ENCODE assay signal across 8 mouse cellular contexts in the genomic region with DNA sequence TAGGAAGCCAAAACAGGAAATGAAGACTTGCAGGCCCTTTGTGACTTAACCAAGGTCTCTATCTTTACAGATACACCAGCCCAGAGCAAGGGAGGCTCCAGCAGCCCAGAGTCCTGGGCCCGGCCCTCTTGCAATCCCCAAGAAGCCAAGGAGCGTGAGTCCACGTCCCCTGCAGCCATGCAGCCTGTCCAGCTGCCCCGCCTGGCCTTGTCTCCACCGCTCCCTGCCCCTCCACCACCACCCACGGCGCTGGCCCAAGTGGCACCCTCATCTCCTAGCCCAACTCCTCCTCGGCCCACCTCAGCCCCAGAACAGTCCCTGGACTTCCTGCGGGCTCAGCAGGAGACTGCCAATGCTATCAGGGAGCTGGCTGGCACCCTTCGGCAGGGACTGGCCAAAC. TPM values are rescaled to one million over a fixed set of nuclear protein-coding genes. Genes with fewer than 3 reads are reported as not detected.
A peak's percentile ranks its signal among the peaks of the same experiment; 100 is the strongest.
DNase-seq lines count a peak whose midpoint lies in the region; TF ChIP-seq lines count a peak whose summit lies in the region.

No protein-coding gene starts in this region.

- dilution Hi-C loops in CH12.LX (cut with MboI; ENCODE audit: extremely low pct_ligation_motif_present, extremely low pct_unique_long_range_greater_than_20kb, low sequenced_read_pairs): no loop called here

- peak; percentile 49 for DNase-seq in cerebellum, adult 9-10 months
- no peak for DNase-seq in cerebellum, postnatal 25 days
- no peak for DNase-seq in CH12.LX (ENCODE audit: extremely low read depth)
- DNase-seq in heart, postnatal 4 days: peak; percentile 24
- no peak for DNase-seq in midbrain, embryonic 10.5 days (ENCODE audit: low spot score)
- no peak for DNase-seq in adrenal gland, adult 18-20 months (ENCODE audit: low spot score in 2 of 2)
- DNase-seq in layer of hippocampus, adult 18-20 months (ENCODE audit: low spot score in 2 of 2): no peak
- no peak for DNase-seq in layer of hippocampus, postnatal 10 days (ENCODE audit: low spot score in 2 of 2)

- no peak for TF ChIP-seq RAD21 in CH12.LX (IDR thresholded peaks at IDR 0.05; ENCODE audit: low read depth, low read length)

- no peaks in the 10 kb centered on the region for H3K79me2 ChIP-seq in CH12.LX (replicated peaks; ENCODE audit: control insufficient read depth, extremely low read depth, insufficient read depth, poor library complexity, severe bottlenecking)

- H3K27me3 ChIP-seq in CH12.LX (replicated peaks): no peaks in the 10 kb centered on the region
- no peaks in the 10 kb centered on the region for H3K27me3 ChIP-seq in midbrain, embryonic 10.5 days (ENCODE audit: low read depth, poor library complexity, severe bottlenecking)

- no peak for TF ChIP-seq EP300 in CH12.LX (IDR thresholded peaks at IDR 0.05; ENCODE audit: low read length)

- no peak for TF ChIP-seq CTCF in CH12.LX (conservative IDR thresholded peaks at IDR 0.05 in 1 of 2, IDR thresholded peaks at IDR 0.05 in 1 of 2; ENCODE audit: low read depth in 2 of 2, low read length in 2 of 2)

- peak overlapping the region; percentile 64; the same call in 1 of the 2 replicates for H3K4me2 ChIP-seq in CH12.LX (ENCODE audit: insufficient read depth, low read depth, poor library complexity, severe bottlenecking)

- H3K4me1 ChIP-seq in CH12.LX (ENCODE audit: control insufficient read depth in 1 of 2, insufficient read depth in 2 of 2): peaks cover 9 to 45% of the 10 kb centered on the region in 2 experiments; a peak in 2 of 4 replicates
- peaks cover 54% of the 10 kb centered on the region for H3K4me1 ChIP-seq in midbrain, embryonic 10.5 days

- WGBS in midbrain, embryonic 10.5 days: 63% methylated on average over 10 of the region's 10 CpGs

- no peak for TF ChIP-seq POLR2A in CH12.LX (IDR thresholded peaks at IDR 0.05; ENCODE audit: low read depth, low read length)

- peaks cover 8 to 40% of the 10 kb centered on the region in 2 experiments for H3K36me3 ChIP-seq in CH12.LX (replicated peaks in 1 of 2; ENCODE audit: control insufficient read depth in 1 of 2, insufficient read depth in 1 of 2, low read length in 1 of 2)
- peaks cover 28% of the 10 kb centered on the region for H3K36me3 ChIP-seq in midbrain, embryonic 10.5 days

- H3K9ac ChIP-seq in CH12.LX (ENCODE audit: insufficient read depth, low read depth): peak overlapping the region; percentile 73

- in situ Hi-C loops in CH12.LX (cut with MboI; ENCODE audit: low pct_ligation_motif_present, low pct_unique_long_range_greater_than_20kb, low sequenced_read_pairs): no loop called here

- peak overlapping the region; percentile 31; the same call in 1 of the 2 replicates for H3K27ac ChIP-seq in CH12.LX (ENCODE audit: insufficient read depth, low read depth)
- H3K27ac ChIP-seq in midbrain, embryonic 10.5 days (replicated peaks): peak overlapping the region; percentile 75

- peaks cover 3% of the 10 kb centered on the region for H3K9me3 ChIP-seq in CH12.LX (replicated peaks; ENCODE audit: low read length)
- no peaks in the 10 kb centered on the region for H3K9me3 ChIP-seq in midbrain, embryonic 10.5 days (replicated peaks)

- H3K4me3 ChIP-seq in CH12.LX (replicated peaks in 1 of 3; ENCODE audit: low read depth in 2 of 3, low read length in 2 of 3, poor library complexity in 1 of 3): peak overlapping the region; percentile 38 to 62 (median 59)
- peak overlapping the region; percentile 50 for H3K4me3 ChIP-seq in midbrain, embryonic 10.5 days

TF ChIP-seq in CH12.LX, 34 proteins besides CTCF, POLR2A, EP300 and RAD21:
- TF ChIP-seq ZC3H11A (IDR thresholded peaks at IDR 0.05; ENCODE audit: low read depth, low read length): no peak
- TF ChIP-seq E2F4 (IDR thresholded peaks at IDR 0.05; ENCODE audit: insufficient replicate concordance, low read depth, low read length): no peak
- TF ChIP-seq ZKSCAN1 (IDR thresholded peaks at IDR 0.05; ENCODE audit: borderline replicate concordance, low read depth, low read length): no peak
- no peak for TF ChIP-seq MYC (IDR thresholded peaks at IDR 0.05; ENCODE audit: low read depth, low read length)
- no peak for TF ChIP-seq POLR2AphosphoS2 (IDR thresholded peaks at IDR 0.05; ENCODE audit: low read depth, low read length)
- TF ChIP-seq PAX5 (IDR thresholded peaks at IDR 0.05; ENCODE audit: low read length): no peak
- TF ChIP-seq ELF1 (IDR thresholded peaks at IDR 0.05; ENCODE audit: low read depth, low read length): no peak
- TF ChIP-seq ZNF384 (IDR thresholded peaks at IDR 0.05; ENCODE audit: low read depth, low read length): no peak
- TF ChIP-seq MXI1 (IDR thresholded peaks at IDR 0.05; ENCODE audit: low read depth, low read length): no peak
- TF ChIP-seq USF1 (IDR thresholded peaks at IDR 0.05; ENCODE audit: low read depth, low read length): no peak
- no peak for TF ChIP-seq NRF1 (IDR thresholded peaks at IDR 0.05; ENCODE audit: low read depth, low read length)
- TF ChIP-seq CHD2 (IDR thresholded peaks at IDR 0.05; ENCODE audit: low read length): no peak
- no peak for TF ChIP-seq MEF2A (IDR thresholded peaks at IDR 0.05; ENCODE audit: borderline replicate concordance, low read depth, low read length)
- no peak for TF ChIP-seq UBTF (IDR thresholded peaks at IDR 0.05; ENCODE audit: low read depth, low read length)
- TF ChIP-seq GABPA (IDR thresholded peaks at IDR 0.05; ENCODE audit: insufficient replicate concordance, low read depth, low read length): no peak
- no peak for TF ChIP-seq SMC3 (IDR thresholded peaks at IDR 0.05; ENCODE audit: low read depth, low read length)

RNA-seq across cellular contexts. Expression of a gene that starts 3.4 kb away (rescaled TPM):
- total RNA-seq in CH12.LX (2012; rRNA removed) (11.8 and 12.8 TPM in 2 replicates), CH12.LX (2014; rRNA removed) (3.7 and 4.9 TPM in 2 replicates)
- polyA plus RNA-seq in CH12.LX (2012; ENCODE audit: insufficient read length, low read depth): 6.6 and 7.1 TPM in 2 replicates
- total RNA-seq in heart, postnatal 4 days (2021): 10 to 100 TPM; 27.3 to 32.3 TPM
- polyA plus RNA-seq in midbrain, embryonic 10.5 days (2016; fragmentation: Nextera tagmentation; extraction: Ambion mirVana): 21.4 and 23.5 TPM in 2 replicates
- 10 to 100 TPM; 42.9 to 47.0 TPM for total RNA-seq in adrenal gland, adult 18-20 months (2021)
- total RNA-seq in layer of hippocampus, adult 18-20 months (2021): 10 to 100 TPM; 53.8 to 57.2 TPM
- total RNA-seq in layer of hippocampus, postnatal 10 days (2021): 10 to 100 TPM; 45.5 to 49.7 TPM

RNA-seq across cellular contexts. Expression of a gene that starts 9.4 kb away (rescaled TPM):
- 2.5 and 2.8 TPM in 2 replicates for total RNA-seq in CH12.LX (2012; rRNA removed)
- 1.2 and 1.3 TPM in 2 replicates for total RNA-seq in CH12.LX (2014; rRNA removed)
- 4.1 and 4.7 TPM in 2 replicates for polyA plus RNA-seq in CH12.LX (2012; ENCODE audit: insufficient read length, low read depth)
- 1 to 10 TPM; 1.4 to 1.5 TPM for total RNA-seq in heart, postnatal 4 days (2021)
- polyA plus RNA-seq in midbrain, embryonic 10.5 days (2016; fragmentation: Nextera tagmentation; extraction: Ambion mirVana): 4.0 and 4.1 TPM in 2 replicates
- total RNA-seq in adrenal gland, adult 18-20 months (2021): 10 to 100 TPM in 1 of 2 experiments, 1 to 10 TPM in 1; 9.3 to 12.2 TPM
- total RNA-seq in layer of hippocampus, adult 18-20 months (2021): 10 to 100 TPM; 50.1 to 50.7 TPM
- total RNA-seq in layer of hippocampus, postnatal 10 days (2021): 10 to 100 TPM; 28.0 to 29.1 TPM

RNA-seq across cellular contexts. Expression of a gene that starts 13.2 kb away (rescaled TPM):
- total RNA-seq in CH12.LX (2012; rRNA removed) (not detected in 2 replicates), CH12.LX (2014; rRNA removed) (not detected in 2 replicates)
- not detected in 2 replicates for polyA plus RNA-seq in CH12.LX (2012; ENCODE audit: insufficient read length, low read depth)
- under 1 TPM in 1 of 2 experiments, not detected in 1; 0.23 TPM for total RNA-seq in heart, postnatal 4 days (2021)
- 0.07 and 0.16 TPM in 2 replicates for polyA plus RNA-seq in midbrain, embryonic 10.5 days (2016; fragmentation: Nextera tagmentation; extraction: Ambion mirVana)
- total RNA-seq in adrenal gland, adult 18-20 months (2021): not detected
- total RNA-seq in layer of hippocampus, adult 18-20 months (2021): under 1 TPM; 0.20 to 0.40 TPM
- 1 to 10 TPM in 1 of 2 experiments, under 1 TPM in 1; 0.91 to 1.3 TPM for total RNA-seq in layer of hippocampus, postnatal 10 days (2021)

RNA-seq across cellular contexts. Expression of a gene that starts 22.9 kb away (rescaled TPM):
- 0.08 TPM in 1 of 2 replicates, not detected in the other for total RNA-seq in CH12.LX (2012; rRNA removed)
- not detected in 2 replicates for total RNA-seq in CH12.LX (2014; rRNA removed)
- not detected in 2 replicates for polyA plus RNA-seq in CH12.LX (2012; ENCODE audit: insufficient read length, low read depth)
- not detected for total RNA-seq in heart, postnatal 4 days (2021)
- 0.09 TPM in 1 of 2 replicates, not detected in the other for polyA plus RNA-seq in midbrain, embryonic 10.5 days (2016; fragmentation: Nextera tagmentation; extraction: Ambion mirVana)
- not detected for total RNA-seq in adrenal gland, adult 18-20 months (2021)
- not detected for total RNA-seq in layer of hippocampus, adult 18-20 months (2021)
- not detected for total RNA-seq in layer of hippocampus, postnatal 10 days (2021)

RNA-seq across cellular contexts. Expression of a gene that starts 23.8 kb away (rescaled TPM):
- 129 and 141 TPM in 2 replicates for total RNA-seq in CH12.LX (2012; rRNA removed)
- total RNA-seq in CH12.LX (2014; rRNA removed): 42.0 and 43.7 TPM in 2 replicates
- polyA plus RNA-seq in CH12.LX (2012; ENCODE audit: insufficient read length, low read depth): 97.4 and 111 TPM in 2 replicates
- total RNA-seq in heart, postnatal 4 days (2021): 10 to 100 TPM; 57.3 to 62.5 TPM
- polyA plus RNA-seq in midbrain, embryonic 10.5 days (2016; fragmentation: Nextera tagmentation; extraction: Ambion mirVana): 40.3 and 45.7 TPM in 2 replicates
- total RNA-seq in adrenal gland, adult 18-20 months (2021): 100 to 1,000 TPM in 1 of 2 experiments, 10 to 100 TPM in 1; 92.0 to 105 TPM
- total RNA-seq in layer of hippocampus, adult 18-20 months (2021): 100 to 1,000 TPM; 118 to 123 TPM
- total RNA-seq in layer of hippocampus, postnatal 10 days (2021): 10 to 100 TPM; 88.4 to 90.2 TPM

Comparison
In these comparisons a context has a peak if more than half of its experiments do, and no peak if none do; other contexts are left out.
1. DNase-seq: peak in cerebellum, adult 9-10 months (single experiment) and heart, postnatal 4 days (single experiment); none in cerebellum, postnatal 25 days (0 of 2), CH12.LX (single experiment), midbrain, embryonic 10.5 days (single experiment), adrenal gland, adult 18-20 months (0 of 2), layer of hippocampus, adult 18-20 months (0 of 2) and layer of hippocampus, postnatal 10 days (0 of 2).